Mouse (Mus musculus) MN1 (cell line): Measurements from ENCODE around the gene Hk3.
A peak's percentile ranks its signal among the peaks of the same experiment; 100 is the strongest.

Source experiments
- DNase-seq: peaks from one replicate; pipeline ENCODE4 v3.0.0-alpha.2; 2016; ENCODE audit warnings: low spot score

Gene Hk3

DNA sequence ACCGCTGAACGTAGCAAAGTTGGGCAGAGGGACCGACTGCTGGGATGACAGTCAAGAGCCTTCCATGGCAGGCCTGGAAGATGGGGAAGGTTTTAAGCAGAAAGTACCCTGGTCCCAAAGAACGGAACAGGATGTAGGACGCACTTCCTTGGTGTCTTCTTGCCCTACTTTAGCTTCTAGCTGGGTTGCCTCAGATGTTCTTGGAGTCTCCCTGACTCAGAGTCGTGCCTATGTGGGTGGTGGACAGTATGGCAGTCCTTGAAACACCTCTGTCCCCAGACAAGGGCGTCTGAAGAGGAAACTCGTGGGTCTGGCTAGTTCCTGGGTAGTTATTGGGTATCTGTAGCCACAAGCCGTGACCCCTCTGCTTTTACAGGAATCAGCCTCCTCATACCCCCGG, 19.1 kb downstream of the Hk3 start:
- no peak for DNase-seq

DNA sequence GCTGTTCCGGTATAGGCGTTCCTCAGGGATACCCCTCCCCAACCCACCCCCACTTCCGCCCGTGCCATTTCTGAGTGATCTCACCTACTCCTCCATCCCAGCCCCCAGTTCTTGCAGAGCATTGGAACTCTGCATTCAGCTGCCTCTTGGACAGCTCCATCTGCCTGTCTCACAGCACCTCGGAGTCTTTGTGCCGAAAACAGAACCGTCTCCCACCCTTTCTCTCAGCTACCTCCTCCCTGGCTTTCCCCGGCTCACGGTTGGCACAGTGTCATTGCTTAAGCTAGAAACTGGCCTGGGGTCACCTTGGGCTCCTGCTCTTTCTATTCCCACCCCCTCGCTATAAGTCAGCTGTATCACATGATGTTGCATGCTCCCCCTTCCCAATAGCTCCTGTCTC, 20.8 kb downstream of the Hk3 start:
- no peak for DNase-seq

DNA sequence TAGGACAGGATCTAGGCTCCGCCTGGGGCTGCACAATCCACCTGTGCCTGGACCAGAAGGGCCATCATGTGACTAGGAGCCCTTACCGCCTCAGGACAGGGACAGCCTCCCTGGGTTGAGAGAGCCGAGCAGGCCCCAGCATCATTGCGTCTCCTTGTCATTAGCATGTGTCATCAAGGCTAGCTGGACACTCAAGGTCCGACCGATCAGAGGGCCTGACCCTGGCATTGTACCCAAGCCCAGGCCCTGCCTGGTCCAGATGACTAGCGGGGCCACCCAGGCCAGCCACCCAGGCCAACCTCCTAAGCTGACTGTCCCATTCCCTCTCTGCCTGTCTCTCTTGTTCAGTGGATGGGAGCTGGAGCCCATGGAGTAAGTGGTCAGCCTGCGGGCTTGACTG, 23.6 kb downstream of the Hk3 start:
- no peak for DNase-seq

GRCm38 (mm10) chr13:54995161-54995560, 26.0 kb downstream of the Hk3 start:
- peak; percentile 67 for DNase-seq

GRCm38 (mm10) chr13:54994576-54994975, 26.6 kb downstream of the Hk3 start:
- DNase-seq: peak; percentile 74

GRCm38 (mm10) chr13:54992215-54992614, 29.0 kb downstream of the Hk3 start:
- DNase-seq: no peak

DNA sequence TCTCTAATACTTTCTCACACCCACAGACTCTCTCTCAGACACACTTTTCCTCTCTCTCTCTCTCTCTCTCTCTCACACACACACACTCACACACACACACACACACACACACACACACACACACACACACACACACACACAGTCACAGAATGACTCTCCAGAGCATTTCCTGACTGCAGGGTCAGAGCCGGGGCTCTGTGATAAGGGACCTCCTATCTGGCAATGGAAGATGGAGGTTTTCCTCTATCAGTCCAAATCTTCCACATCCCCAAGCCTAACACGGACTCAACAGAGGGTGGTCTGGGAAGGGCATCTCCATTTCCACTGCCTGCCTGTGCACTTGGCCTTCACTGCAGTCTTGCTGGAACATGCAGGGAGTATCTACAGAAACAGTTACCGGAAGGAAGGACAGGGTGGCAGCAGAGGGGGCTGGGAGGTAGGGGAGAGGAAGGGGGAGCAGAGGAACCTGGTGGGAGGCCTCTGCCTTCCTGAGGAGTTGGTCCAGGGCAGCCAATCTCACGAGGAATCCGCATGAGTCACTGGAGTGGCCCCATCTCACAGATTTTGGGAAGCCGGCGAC, 32.9 kb downstream of the Hk3 start:
- no peak for DNase-seq

- no peak for DNase-seq
Measured at GRCm38 (mm10) chr13:54987405-54987804, 33.8 kb downstream of the Hk3 start.

DNA sequence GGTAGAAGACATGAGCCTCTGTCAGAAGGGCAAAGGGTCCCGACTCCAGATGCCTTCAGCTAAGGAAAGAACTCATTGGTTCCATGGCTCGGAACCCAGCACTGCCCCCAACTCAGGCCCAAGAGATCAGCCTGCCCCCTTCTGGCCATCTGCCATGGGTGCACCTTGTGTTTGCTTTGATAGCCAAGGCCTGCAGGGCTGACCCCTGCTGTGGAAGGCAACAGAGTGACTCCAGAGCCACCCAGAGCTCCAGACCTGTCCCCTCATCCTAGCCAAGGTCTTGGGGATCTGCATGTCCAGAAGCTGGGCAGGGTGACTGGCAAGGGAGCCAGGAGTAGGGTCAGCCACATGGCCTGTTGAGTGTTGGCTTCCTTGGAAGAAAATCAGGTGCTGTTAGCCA, 37.6 kb downstream of the Hk3 start:
- no peak for DNase-seq

- no peak for DNase-seq
Measured at GRCm38 (mm10) chr13:54983001-54983400, 38.2 kb downstream of the Hk3 start.

GRCm38 (mm10) chr13:54980957-54981356, 40.2 kb downstream of the Hk3 start:
- DNase-seq: no peak

GRCm38 (mm10) chr13:54978804-54979203, 42.4 kb downstream of the Hk3 start:
- DNase-seq: no peak

DNA sequence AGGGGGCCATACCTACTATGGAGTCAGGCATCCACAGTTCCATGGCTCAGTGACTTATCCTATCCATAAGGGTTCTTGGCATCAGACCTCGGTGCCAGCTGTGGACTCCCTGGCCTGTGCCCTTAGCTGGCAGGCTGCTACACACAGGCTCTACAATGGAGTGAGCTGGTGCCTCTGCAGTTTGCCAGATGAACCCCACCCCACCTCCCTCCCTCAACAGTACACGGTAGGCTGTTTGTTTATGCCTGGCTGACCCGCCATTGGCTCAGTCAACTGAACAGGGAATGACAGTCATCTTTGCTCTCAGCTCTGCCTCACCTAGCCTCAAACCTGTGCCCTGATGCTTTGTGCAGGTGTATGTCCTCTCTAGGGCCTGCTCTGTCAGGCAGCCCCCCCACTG, 45.6 kb downstream of the Hk3 start:
- no peak for DNase-seq

GRCm38 (mm10) chr13:54970521-54971247, 50.5 kb downstream of the Hk3 start:
- DNase-seq: peak; percentile 92

DNA sequence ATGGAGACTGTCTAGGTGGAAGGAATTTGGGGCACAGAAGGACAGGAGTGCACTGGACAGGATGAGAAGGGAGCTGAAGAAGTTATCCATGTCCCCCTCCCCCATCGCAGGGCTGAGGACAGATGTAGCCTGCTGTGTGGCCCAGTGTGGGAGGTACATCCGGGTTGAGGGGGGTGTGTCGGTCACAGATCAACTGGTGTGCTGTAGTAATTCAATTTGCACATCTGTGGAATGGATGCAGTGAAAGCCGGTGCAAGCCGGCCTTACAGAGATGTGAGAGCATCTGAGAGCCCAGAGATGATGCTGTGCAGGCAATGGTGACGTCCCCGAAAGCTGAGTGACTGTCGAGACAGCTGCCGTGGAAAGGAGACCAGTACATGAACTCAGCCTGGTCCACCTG, 51.7 kb downstream of the Hk3 start:
- DNase-seq: peak; percentile 56

DNA sequence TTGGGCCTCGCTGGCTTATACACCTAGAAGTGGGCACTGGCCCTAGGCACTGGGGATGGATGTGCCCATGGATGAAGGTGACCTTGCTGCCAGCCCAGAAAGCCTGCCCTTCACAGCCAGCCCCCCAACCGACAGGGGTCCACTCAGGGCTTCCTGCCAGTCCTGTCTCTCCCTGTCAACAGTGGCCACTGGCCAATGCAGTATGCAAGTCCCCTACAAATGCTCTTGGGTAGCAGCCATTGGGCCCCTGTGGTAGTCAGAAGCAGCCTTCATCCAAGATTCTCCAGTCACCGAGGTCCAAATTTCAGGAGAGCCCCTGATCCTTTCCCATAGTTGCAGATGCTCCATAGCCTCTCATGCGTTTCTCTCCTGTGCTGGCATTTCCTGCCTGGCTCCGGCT, 52.5 kb downstream of the Hk3 start:
- DNase-seq: no peak

GRCm38 (mm10) chr13:54967501-54967900, 53.7 kb downstream of the Hk3 start:
- no peak for DNase-seq

GRCm38 (mm10) chr13:54965256-54965655, 55.9 kb downstream of the Hk3 start:
- no peak for DNase-seq

DNA sequence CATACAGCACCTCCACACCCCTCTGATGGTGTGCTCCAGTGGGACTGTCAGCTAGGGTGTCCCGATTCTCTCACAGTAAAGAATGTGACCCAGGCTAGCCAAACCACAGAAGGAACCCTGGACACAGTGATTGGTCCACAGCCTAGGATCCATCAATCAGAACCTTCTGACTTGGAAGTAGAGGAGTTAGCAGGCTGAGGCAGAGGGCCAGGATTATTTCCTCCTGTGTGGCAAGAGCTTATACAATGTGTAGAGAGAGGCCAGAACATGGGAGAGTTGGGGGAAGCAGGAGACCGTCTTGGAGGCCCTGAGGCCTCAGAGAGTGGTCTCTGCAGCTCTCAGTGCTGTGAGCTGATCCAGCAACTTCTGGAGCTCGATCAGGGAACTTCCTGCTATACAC, 60.7 kb downstream of the Hk3 start:
- no peak for DNase-seq

DNA sequence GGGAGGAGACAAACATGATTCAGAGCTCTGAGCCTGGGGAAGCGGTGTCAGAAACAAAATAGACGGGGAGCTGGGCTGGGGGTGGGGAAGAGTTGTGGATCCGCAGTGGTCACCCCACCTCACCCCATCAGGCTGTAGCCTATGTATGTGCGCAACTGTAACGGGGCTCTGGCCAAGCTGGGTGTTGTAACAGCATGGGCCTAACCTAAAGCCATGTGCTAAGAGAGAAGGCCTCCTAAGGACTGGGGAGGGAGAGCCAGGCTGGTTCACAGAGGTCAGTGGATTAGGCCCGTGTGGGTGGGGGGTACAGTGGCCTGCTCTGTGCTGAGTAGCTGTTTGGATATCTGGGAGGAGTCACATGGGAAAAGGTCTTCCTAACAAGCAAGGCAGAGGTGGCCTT, 61.3 kb downstream of the Hk3 start:
- no peak for DNase-seq

DNA sequence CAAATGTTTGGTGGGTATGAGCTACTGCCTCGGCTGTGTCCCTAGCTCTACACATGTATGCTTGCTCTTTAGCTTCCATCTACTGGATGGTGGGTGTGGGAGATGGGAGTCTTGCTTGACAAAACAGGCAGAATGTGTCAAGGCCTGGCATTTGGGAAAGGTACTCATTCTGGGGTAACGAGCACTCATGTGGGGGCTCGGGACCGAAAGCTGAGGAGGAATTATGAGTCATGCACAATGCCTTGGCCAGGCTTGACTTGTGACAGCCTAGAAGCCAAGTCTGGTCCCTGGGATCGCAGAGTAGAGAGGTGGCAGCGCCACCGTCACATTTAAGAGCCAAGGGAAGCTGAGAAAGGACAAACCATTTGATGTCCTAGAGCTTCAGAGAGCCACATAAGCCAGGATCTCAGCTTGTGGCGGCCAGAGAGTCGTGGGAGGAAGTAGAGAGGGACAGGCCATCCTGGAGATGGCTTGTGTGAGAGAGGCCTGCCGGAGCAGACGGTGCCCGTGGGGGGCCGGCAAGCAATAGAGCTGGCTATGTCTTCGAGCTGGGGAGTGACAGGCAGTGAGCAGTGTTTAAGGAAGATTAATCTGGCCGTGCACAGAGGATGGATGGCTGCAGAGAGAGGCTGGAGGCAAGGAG, 62.0 kb downstream of the Hk3 start:
- DNase-seq: no peak

GRCm38 (mm10) chr13:54957281-54957680, 63.9 kb downstream of the Hk3 start:
- DNase-seq: no peak
